Mouse (Mus musculus) cerebellum, adult 2 months (tissue): ENCODE data around the gene BC037034. TPM values are rescaled to one million over a fixed set of nuclear protein-coding genes. Genes with fewer than 3 reads are reported as not detected.
"Not testable (repeated sequence)": the region's sequence is repeated elsewhere in the genome, so short reads cannot be mapped to it uniquely, and the experiment has no call there.

Source experiments
- DNase-seq, 2 experiments: peaks; one replicate each; pipeline ENCODE4 v3.0.0; 2021
- H3K27ac ChIP-seq: fragments of 200-500 bp; 2 replicates; pipeline ENCODE4 v1.5.1; 2012; ENCODE audit warnings: low read length, control low read depth, inconsistent platforms; ENCODE audit not compliant: insufficient read depth
- H3K27me3 ChIP-seq: fragments of 200-500 bp; 2 replicates; pipeline ENCODE4 v1.6.1; 2012; ENCODE audit warnings: inconsistent platforms, mild to moderate bottlenecking, low read length, moderate library complexity; ENCODE audit not compliant: control insufficient read depth, insufficient read depth
- H3K4me1 ChIP-seq: fragments of 200-500 bp; 2 replicates; pipeline ENCODE4 v1.6.1; 2011; ENCODE audit warnings: low read length; ENCODE audit not compliant: control insufficient read depth, insufficient read depth
- H3K4me3 ChIP-seq: fragments of 200-500 bp; replicated peaks from 2 replicates; pipeline ENCODE3; 2011; ENCODE audit warnings: mild to moderate bottlenecking, low read depth, low read length, control low read depth; ENCODE audit not compliant: insufficient read depth
- CTCF ChIP-seq: fragments of 200-500 bp; IDR thresholded peaks from 2 replicates; pipeline ENCODE4 v1.5.1; 2011; ENCODE audit warnings: low read depth, mild to moderate bottlenecking, control low read depth, low read length, moderate library complexity, borderline replicate concordance; ENCODE audit not compliant: insufficient read depth
- POLR2A ChIP-seq: fragments of 200-500 bp; IDR thresholded peaks from 2 replicates; pipeline ENCODE4 v1.6.1; 2011; ENCODE audit warnings: low read length, control low read depth, borderline replicate concordance; ENCODE audit not compliant: insufficient read depth
- WGBS: fragments of 180-500 bp; shearing (Covaris S2); methylation state at CpG from one replicate; pipeline ENCODE4 v1.1.7; 2018; 5-methylcytosine and 5-hydroxymethylcytosine counted together
- polyA plus RNA-seq: library from polyadenylated mRNA; depleted of rRNA; stranded (reverse); fragments of >200 nt; gene quantifications from 2 replicates; pipeline ENCODE4 v1.2.3, GENCODE M21; 2012; rRNA removed

BC037034 gene
- polyA plus RNA-seq, 1 experiment = 92.0 TPM

DNA sequence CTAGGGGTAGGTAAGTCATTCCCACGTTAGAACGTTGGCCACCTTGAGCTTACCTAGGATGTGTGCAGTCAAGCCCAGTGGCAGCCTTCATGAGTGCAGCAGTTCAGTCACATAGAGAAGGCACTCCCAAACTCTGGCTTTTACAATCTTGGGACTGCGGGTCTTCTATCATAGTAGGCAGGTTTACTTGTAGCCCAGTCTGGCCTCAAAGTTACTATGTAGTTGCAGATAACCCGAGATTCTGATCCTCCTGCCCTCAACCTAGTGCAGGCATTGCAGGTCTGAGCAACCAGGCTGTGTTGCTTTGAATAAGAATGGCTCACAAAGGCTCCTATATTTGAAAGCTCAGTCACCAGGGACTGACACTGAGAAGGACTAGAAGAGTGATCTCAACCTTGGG, 37.3 kb downstream of the BC037034 start:
- Histone ChIP-seq H3K4me1 (no peaks in the 10 kb centered on the region), H3K27ac (no peak overlapping the region), H3K27me3 (no peaks in the 10 kb centered on the region; the same call in 1 of the 2 replicates), H3K4me3 (no peak overlapping the region)
- TF ChIP-seq POLR2A (no peak), CTCF (no peak)
- no peak for DNase-seq
- 71% methylated on average over 4 of the region's 4 CpGs for WGBS

DNA sequence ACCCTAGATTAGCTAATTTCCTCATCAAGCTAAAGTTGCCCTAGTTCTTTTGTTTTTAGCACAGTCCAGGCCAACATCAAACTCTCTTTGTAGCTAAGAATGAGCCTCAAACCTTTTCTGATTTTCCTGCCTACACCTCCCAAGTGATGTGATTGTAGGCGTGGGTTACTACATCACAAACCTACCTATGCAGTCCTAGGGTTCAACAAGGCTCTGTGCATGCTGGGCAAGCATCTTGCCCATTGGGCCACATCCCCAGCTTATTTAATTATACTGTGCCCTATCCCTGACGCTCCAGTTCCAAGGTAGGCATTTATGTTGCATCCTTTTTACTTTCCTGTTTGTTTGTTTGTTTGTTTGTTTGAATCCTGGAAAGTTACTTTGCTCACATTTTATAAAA, 38.1 kb downstream of the BC037034 start, which contains the start of gene Nxpe5:
Gene Nxpe5, plus strand, starts transcription at position 199 of the 400 bp plus-strand sequence.
- Histone ChIP-seq H3K4me1 (no peaks in the 10 kb centered on the region), H3K27me3 (no peaks in the 10 kb centered on the region; the same call in 1 of the 2 replicates), H3K27ac (no peak within 1 kb of the TSS), H3K4me3 (no peak within 1 kb of the TSS)
- no peak for DNase-seq
- TF ChIP-seq CTCF = no peak
- no peak for TF ChIP-seq POLR2A
- WGBS = 45% methylated on average over 2 of the region's 2 CpGs

DNA sequence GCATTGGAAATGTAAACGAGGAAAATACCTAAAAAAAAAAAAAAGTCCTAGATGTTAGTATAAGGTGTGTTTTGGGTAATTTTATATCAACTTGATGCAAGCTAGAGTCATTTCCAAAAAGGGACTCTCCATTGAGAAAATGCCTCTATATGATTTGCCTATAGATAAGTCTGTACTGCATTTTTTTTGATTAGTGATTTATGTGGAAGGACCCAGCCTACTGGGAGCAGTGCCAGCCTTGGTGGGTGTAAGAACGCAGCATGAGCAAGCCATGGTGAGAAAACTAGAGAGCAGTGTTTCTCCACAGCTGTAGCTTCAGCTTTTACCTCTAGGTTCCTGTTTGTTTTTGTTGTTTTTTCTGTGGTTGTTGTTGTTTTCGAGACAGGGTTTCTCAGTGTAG, 40.5 kb downstream of the BC037034 start:
- Histone ChIP-seq H3K4me3 (no peak overlapping the region), H3K27me3 (no peaks in the 10 kb centered on the region; the same call in 1 of the 2 replicates), H3K4me1 (no peaks in the 10 kb centered on the region), H3K27ac (no peak overlapping the region)
- WGBS = 43% methylated on average over 3 of the region's 3 CpGs
- TF ChIP-seq CTCF (no peak), POLR2A (no peak)
- no peak for DNase-seq

DNA sequence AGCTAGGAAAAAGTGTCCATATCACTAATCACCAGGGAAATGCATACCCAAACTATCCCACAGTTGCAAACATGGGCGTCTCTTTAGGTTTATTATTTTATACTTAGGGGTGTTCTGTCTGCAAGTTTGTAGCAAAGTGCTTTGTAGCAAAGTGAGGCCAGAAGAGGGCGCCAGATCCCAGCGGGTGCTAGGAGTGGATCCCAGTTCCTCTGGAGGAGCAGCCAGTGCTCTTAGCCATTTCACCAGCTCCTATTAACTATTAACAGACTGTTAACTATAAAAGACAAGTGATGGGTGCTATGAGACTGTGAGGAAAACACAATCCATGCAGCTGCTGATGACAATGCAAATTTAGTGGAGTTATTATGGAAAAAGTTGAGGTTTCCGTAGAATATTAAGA, 41.7 kb downstream of the BC037034 start:
- no peak overlapping the region for H3K27ac ChIP-seq
- peak; percentile 59 to 72 for DNase-seq
- no peak overlapping the region for H3K4me3 ChIP-seq
- WGBS = 25% methylated on average over 4 of the region's 4 CpGs
- TF ChIP-seq POLR2A = no peak
- peak; percentile 75 for TF ChIP-seq CTCF
- no peaks in the 10 kb centered on the region for H3K4me1 ChIP-seq
- no peaks in the 10 kb centered on the region; the same call in 1 of the 2 replicates for H3K27me3 ChIP-seq

DNA sequence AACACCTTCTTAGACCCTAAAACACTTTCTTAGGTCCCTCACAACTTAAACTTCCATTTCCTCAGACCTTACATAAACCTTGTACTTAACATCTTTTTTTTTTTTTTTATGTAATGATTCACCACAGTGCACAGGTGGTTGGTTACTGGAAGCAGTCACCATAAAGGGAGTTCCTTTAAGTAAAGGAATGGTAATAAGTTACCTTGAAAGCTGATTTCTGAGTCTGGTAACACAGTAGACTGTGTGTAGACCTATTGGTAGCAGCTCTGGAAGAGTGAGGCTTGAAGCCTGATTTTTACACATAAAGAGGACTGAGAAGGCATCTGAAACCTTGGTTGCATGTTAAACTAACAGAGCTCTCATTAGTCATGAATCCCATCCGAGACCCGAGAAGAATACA, 44.0 kb downstream of the BC037034 start:
- Histone ChIP-seq H3K4me1 (no peaks in the 10 kb centered on the region), H3K27me3 (no peaks in the 10 kb centered on the region; the same call in 1 of the 2 replicates), H3K4me3 (no peak overlapping the region), H3K27ac (no peak overlapping the region)
- DNase-seq = no peak
- no peak for TF ChIP-seq CTCF
- TF ChIP-seq POLR2A = no peak
- WGBS = 73% methylated on average over 2 of the region's 2 CpGs

DNA sequence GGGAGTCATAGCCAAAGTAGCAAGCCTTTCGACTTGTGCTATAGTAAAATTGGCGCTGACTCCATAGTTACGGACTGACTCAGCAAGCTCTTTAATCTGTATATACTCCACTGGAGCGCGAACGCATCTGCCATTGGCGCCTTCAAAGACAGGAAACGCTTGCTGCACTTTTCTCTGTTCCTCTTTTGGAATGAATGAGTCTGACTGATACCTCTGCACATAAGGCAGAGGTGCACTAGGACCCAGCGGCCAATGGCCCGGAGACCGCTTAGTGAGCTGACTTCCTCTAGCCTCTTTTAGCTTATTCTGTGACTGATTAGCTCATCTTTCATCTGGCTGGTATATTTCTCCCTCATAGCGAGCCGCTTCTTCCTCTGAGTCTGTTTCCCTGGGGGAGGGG, 47.2 kb downstream of the BC037034 start:
- not testable (repeated sequence) for H3K27ac ChIP-seq, H3K4me3 ChIP-seq, H3K4me1 ChIP-seq, H3K27me3 ChIP-seq, DNase-seq
- WGBS = 90% methylated on average over 13 of the region's 13 CpGs

Other genes with a start within 250 kb of the BC037034 start
- not detected in 2 replicates for gene Smok3a, start 242.8 kb downstream of the BC037034 start, polyA plus RNA-seq
- not detected in 2 replicates for gene Smok3b, start 242.6 kb downstream of the BC037034 start, polyA plus RNA-seq
- not detected in 2 replicates for gene Smok3c, start 210.8 kb downstream of the BC037034 start, polyA plus RNA-seq
- gene Zkscan1, start 178.9 kb downstream of the BC037034 start, polyA plus RNA-seq = 16.8 and 17.4 TPM in 2 replicates
- 19.0 and 19.2 TPM in 2 replicates for gene Zscan21, start 147.1 kb downstream of the BC037034 start, polyA plus RNA-seq
- 3.8 and 4.2 TPM in 2 replicates for gene Zfp113, start 108.3 kb downstream of the BC037034 start, polyA plus RNA-seq
- gene Cops6, start 103.0 kb downstream of the BC037034 start, polyA plus RNA-seq = 147 and 158 TPM in 2 replicates
- 25.8 and 28.3 TPM in 2 replicates for gene Ap4m1, start 92.0 kb downstream of the BC037034 start, polyA plus RNA-seq
- 23.0 and 24.5 TPM in 2 replicates for gene Mcm7, start 91.6 kb downstream of the BC037034 start, polyA plus RNA-seq
- 52.7 and 54.8 TPM in 2 replicates for gene Taf6, start 76.6 kb downstream of the BC037034 start, polyA plus RNA-seq
- 17.3 and 18.3 TPM in 2 replicates for gene Cnpy4, start 76.5 kb downstream of the BC037034 start, polyA plus RNA-seq
- gene Mblac1, start 69.7 kb downstream of the BC037034 start, polyA plus RNA-seq = 7.4 and 7.5 TPM in 2 replicates
- not detected in 2 replicates for gene Nxpe5, start 38.1 kb downstream of the BC037034 start, polyA plus RNA-seq
- 168 and 176 TPM in 2 replicates for gene Lamtor4, start 8.6 kb downstream of the BC037034 start, polyA plus RNA-seq
- 1.5 and 2.0 TPM in 2 replicates for gene Gal3st4, start 8.8 kb upstream of the BC037034 start, polyA plus RNA-seq
- 0.03 and 0.05 TPM in 2 replicates for gene Gm43720, start 15.9 kb upstream of the BC037034 start, polyA plus RNA-seq
- gene Gpc2, start 16.0 kb upstream of the BC037034 start, polyA plus RNA-seq = 4.6 and 4.7 TPM in 2 replicates
- gene Stag3, start 16.2 kb upstream of the BC037034 start, polyA plus RNA-seq = 1.9 and 2.5 TPM in 2 replicates
- 0.10 TPM in 1 of 2 replicates, not detected in the other for gene Pvrig, start 77.9 kb upstream of the BC037034 start, polyA plus RNA-seq
- gene Zfp157, start 177.4 kb upstream of the BC037034 start, polyA plus RNA-seq = 18.4 and 19.2 TPM in 2 replicates